Mouse (Mus musculus): Measurements from ENCODE around the gene Spo11. TPM values are rescaled to one million over a fixed set of nuclear protein-coding genes. Genes with fewer than 3 reads are reported as not detected.

The Spo11 gene
- polyA plus RNA-seq, 1 experiment from 2014 or later = 0.43 TPM

- ATAC-seq (ENCODE audit: low read depth) = no peak
- no peak overlapping the region for H3K9ac ChIP-seq
These were observed 50.5 kb downstream of the Spo11 start for GRCm38 (mm10) chr2:173027824-173028495.

DNA sequence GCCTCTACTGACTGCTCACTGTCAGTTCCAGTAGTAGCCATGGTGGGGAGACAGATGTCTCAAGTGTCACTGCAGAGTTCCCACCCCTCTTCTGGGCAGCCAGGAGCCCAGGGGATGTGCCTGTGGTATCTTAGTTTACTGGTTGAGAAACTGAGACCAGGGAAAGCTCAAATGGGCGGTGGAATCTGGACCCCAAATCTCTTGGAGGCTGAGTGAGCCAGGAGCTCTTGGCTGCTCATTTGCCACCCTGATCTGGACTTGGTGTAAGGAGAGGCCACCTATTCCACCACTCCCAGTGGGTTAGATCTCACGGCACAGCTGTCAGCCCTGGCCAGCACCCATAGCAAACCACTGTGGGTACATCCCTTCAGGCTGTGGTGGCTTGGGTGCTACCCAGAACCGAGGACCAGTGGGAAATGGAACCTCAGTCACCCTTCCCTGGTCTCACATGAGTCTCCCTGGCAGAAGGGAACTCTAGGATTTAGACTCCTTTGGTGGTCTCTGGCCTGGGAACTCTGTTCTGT, 51.1 kb downstream of the Spo11 start:
- peaks cover 49% of the 10 kb centered on the region for H3K4me1 ChIP-seq (replicated peaks)

More at GRCm38 (mm10) chr2:173027824-173028495, 50.5 kb downstream of the Spo11 start:
- H3K4me3 ChIP-seq = no peak overlapping the region
- no peaks in the 10 kb centered on the region for H3K9me3 ChIP-seq
- H3K4me1 ChIP-seq (replicated peaks) = peaks cover 55% of the 10 kb centered on the region
- no peak overlapping the region for H3K4me2 ChIP-seq
- no peak overlapping the region for H3K27ac ChIP-seq (replicated peaks)
- H3K27me3 ChIP-seq = no peaks in the 10 kb centered on the region
- peaks cover 55% of the 10 kb centered on the region for H3K36me3 ChIP-seq
- WGBS = 56% methylated on average over 4 of the region's 4 CpGs

DNA sequence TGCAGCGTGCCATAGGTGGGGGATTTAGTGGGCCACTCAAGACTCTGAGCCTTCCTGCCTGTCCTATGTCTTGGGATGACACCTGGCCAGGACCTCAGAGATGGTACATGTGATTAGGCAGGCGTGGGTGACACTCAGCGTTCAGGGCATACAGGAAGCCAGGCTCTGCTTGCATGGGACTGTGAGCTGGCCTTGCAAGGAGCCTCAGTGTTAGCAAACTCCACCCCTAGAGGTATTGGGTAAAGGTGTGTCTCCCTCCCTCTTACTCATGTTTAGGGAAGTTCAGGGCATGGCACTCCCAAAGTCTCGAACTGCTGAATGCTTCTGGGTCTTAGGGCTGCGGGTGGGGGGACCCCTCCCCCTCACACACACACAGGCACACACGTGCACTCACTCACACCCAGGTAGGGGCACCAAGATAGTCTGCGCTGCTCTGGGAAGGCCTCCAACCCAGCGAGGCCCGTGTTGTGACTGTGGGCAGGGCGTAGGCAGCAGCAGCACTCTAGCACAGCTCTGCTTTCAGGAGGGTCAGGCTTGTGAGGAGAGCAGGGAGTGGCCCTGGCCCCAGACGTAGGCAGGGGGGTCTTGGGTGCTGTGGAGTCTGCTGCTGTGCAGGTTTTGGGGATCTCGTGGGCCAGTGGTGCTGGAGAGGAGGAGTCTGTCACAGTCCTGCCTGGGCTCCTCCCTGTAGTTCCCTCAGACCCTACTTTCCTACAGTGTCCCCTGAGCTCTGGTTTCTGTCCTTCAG, 53.3 kb downstream of the Spo11 start:
- Histone ChIP-seq H3K9me3 (no peaks in the 10 kb centered on the region), H3K27ac (replicated peaks) (no peak overlapping the region), H3K36me3 (peaks cover 72% of the 10 kb centered on the region), H3K4me2 (no peak overlapping the region), H3K9ac (no peak overlapping the region), H3K4me1 (replicated peaks) (peaks cover 27% of the 10 kb centered on the region), H3K27me3 (no peaks in the 10 kb centered on the region), H3K4me3 (no peak overlapping the region)
- ATAC-seq (ENCODE audit: low read depth) = no peak
- 86% methylated on average over 12 of the region's 12 CpGs for WGBS

More for the DNA sequence above, 51.1 kb downstream of the Spo11 start:
- no peaks in the 10 kb centered on the region for H3K27me3 ChIP-seq
- H3K4me3 ChIP-seq = no peak overlapping the region
- no peak overlapping the region for H3K9ac ChIP-seq
- H3K9me3 ChIP-seq = no peaks in the 10 kb centered on the region
- peaks cover 61% of the 10 kb centered on the region for H3K36me3 ChIP-seq
- WGBS = 89% methylated on average over 3 of the region's 3 CpGs
- no peak overlapping the region for H3K27ac ChIP-seq (replicated peaks)
- no peak overlapping the region for H3K4me2 ChIP-seq
- no peak for ATAC-seq (ENCODE audit: low read depth)

DNA sequence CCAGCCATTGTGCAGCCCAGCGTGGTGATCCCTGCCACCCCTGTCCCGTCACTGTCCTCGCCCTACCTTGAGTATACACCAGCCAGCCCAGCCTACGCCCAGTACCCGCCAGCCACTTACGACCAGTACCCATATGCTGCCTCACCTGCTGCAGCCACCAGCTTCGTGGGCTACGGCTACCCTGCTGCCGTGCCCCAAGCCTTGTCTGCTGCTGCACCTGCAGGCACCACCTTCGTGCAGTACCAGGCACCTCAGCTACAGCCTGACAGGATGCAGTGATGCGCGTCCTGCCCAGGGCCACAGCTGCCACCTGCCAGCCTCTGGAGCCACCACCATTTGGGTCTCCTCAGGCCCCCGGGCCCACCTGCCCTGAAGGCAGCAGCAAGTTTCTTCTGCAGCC, 56.0 kb downstream of the Spo11 start:
- Histone ChIP-seq H3K9me3 (no peaks in the 10 kb centered on the region), H3K27me3 (no peaks in the 10 kb centered on the region), H3K4me3 (no peak overlapping the region), H3K4me2 (no peak overlapping the region), H3K36me3 (peaks cover 65% of the 10 kb centered on the region), H3K27ac (replicated peaks) (no peak overlapping the region), H3K4me1 (replicated peaks) (no peaks in the 10 kb centered on the region; the same call in 1 of the 2 replicates), H3K9ac (no peak overlapping the region)
- no peak for ATAC-seq (ENCODE audit: low read depth)
- WGBS = 94% methylated on average over 13 of the region's 13 CpGs

DNA sequence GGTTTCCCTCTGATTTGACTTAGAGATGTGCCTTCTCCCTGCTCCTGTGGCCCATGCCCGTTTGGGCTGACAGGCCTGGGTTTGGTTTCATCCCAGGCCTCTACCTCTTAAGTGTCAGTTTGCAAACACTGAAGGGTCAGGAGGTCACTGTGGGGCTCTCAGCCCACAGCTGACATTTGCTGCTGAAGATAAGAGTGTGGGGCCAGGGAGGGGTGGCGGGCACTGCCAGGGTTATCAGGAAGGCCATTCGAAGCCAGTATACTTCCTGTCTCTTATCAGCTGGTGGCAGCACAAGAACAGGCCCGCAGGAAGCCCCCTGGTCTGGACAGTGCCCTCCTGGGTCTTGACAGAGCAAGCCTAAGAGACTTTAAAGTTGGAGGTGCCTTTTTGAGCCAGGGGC, 57.5 kb downstream of the Spo11 start:
- no peaks in the 10 kb centered on the region for H3K4me1 ChIP-seq (replicated peaks)
- no peaks in the 10 kb centered on the region for H3K27me3 ChIP-seq
- H3K9ac ChIP-seq = no peak overlapping the region
- H3K4me2 ChIP-seq = no peak overlapping the region
- H3K9me3 ChIP-seq = no peaks in the 10 kb centered on the region
- H3K36me3 ChIP-seq = peaks cover 50% of the 10 kb centered on the region
- WGBS = 89% methylated on average over 4 of the region's 4 CpGs
- no peak for ATAC-seq (ENCODE audit: low read depth)
- H3K4me3 ChIP-seq = no peak overlapping the region
- H3K27ac ChIP-seq (replicated peaks) = no peak overlapping the region

DNA sequence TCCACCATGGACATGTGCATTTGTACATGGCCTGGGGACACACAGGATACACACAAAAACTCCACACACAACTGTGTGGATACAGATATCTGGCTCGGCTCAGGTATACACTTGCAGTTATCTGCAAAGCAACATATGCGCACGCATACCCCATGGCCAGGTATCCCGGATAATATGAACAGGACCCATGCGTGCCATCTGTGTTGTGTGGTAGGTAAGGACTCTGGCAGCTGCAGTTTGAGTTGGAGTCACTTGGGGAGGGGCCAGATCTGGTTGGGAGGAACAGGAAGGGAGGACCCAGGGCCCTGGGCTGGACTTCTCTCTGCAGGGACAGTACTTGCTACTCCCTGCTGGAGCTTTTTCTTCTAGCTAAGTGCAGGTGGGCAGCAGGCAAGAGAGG, 58.2 kb downstream of the Spo11 start:
- no peak for ATAC-seq (ENCODE audit: low read depth)
- H3K36me3 ChIP-seq = peaks cover 44% of the 10 kb centered on the region
- 93% methylated on average over 5 of the region's 5 CpGs for WGBS

DNA sequence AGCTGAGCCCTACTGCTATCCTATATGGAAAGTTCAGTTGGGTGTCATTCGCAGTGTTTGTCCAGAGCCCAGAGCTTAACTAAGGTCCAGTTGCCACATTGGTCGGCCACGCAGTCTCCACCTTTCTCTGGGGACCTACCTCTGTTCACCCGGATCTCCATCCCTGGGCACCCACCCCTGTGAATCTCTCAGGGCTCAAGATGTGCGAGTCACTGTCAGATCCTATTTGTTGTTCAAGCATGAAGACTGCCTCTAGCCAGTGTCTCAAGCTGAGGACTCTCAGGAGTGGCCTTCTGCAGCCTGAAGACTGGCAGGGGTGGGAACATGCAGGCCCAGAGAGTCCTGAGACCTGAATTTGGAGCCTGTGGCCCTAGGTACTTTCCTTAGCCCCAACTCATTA, 58.6 kb downstream of the Spo11 start:
- H3K27me3 ChIP-seq = no peaks in the 10 kb centered on the region
- H3K4me1 ChIP-seq (replicated peaks) = no peaks in the 10 kb centered on the region
- peaks cover 40% of the 10 kb centered on the region for H3K36me3 ChIP-seq
- no peak for ATAC-seq (ENCODE audit: low read depth)
- H3K9ac ChIP-seq = no peak overlapping the region
- H3K4me2 ChIP-seq = no peak overlapping the region
- no peak overlapping the region for H3K27ac ChIP-seq (replicated peaks)
- H3K4me3 ChIP-seq = no peak overlapping the region
- H3K9me3 ChIP-seq = no peaks in the 10 kb centered on the region
- WGBS = 94% methylated on average over 5 of the region's 5 CpGs

More for the DNA sequence above, 58.2 kb downstream of the Spo11 start:
- no peaks in the 10 kb centered on the region for H3K27me3 ChIP-seq
- no peak overlapping the region for H3K9ac ChIP-seq
- H3K27ac ChIP-seq (replicated peaks) = no peak overlapping the region
- no peaks in the 10 kb centered on the region for H3K9me3 ChIP-seq
- no peak overlapping the region for H3K4me3 ChIP-seq
- H3K4me1 ChIP-seq (replicated peaks) = no peaks in the 10 kb centered on the region
- no peak overlapping the region for H3K4me2 ChIP-seq

DNA sequence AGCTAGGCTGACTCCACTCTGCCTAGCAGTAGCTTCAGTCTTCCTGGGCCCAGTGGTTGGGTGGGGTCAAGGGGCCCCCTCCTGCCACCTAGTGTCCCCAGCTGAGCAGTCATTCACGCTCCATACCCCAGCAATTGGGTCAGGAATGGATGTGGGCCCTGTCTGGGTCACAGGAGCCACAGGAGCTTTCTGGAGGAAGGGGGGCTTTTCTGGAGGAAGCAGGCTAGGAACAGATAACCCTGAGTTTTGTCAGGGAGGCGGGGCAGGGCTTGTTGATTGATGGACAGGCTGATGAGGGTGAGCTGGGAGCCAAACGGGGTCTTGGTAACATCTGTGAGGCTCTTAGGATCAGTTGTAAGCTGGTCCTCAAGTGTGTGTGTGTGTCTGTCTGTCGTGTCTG, 59.1 kb downstream of the Spo11 start:
- Histone ChIP-seq H3K4me1 (replicated peaks) (no peaks in the 10 kb centered on the region), H3K4me2 (no peak overlapping the region), H3K9me3 (no peaks in the 10 kb centered on the region), H3K4me3 (no peak overlapping the region), H3K36me3 (peaks cover 35% of the 10 kb centered on the region), H3K27me3 (no peaks in the 10 kb centered on the region), H3K9ac (no peak overlapping the region), H3K27ac (replicated peaks) (no peak overlapping the region)
- no peak for ATAC-seq (ENCODE audit: low read depth)
- 57% methylated on average over 4 of the region's 4 CpGs for WGBS

DNA sequence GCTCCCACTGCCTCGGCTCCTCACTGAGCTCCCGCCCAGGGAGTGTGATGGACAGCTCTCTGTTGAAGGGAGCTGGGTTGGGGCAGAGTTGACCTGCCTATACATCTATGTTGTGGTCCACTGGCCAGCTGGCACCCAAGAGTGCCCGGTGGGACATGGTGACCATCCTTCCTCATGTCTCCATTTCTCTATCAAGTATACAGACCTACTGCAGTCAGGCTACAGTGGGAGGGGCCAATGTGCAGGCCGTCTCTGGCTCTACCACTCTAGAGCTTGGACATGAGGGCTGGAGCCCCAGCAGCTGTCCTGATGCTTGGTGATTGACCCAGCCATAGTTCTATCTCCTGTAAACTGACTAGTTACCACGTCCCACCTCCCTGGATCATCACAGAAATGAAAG, 59.8 kb downstream of the Spo11 start:
- WGBS = 84% methylated on average over 5 of the region's 5 CpGs
- no peak overlapping the region for H3K9ac ChIP-seq
- no peaks in the 10 kb centered on the region for H3K27me3 ChIP-seq
- H3K36me3 ChIP-seq = peaks cover 28% of the 10 kb centered on the region
- no peaks in the 10 kb centered on the region for H3K4me1 ChIP-seq (replicated peaks)
- H3K9me3 ChIP-seq = no peaks in the 10 kb centered on the region
- no peak overlapping the region for H3K4me2 ChIP-seq
- H3K27ac ChIP-seq (replicated peaks) = no peak overlapping the region
- no peak overlapping the region for H3K4me3 ChIP-seq
- ATAC-seq (ENCODE audit: low read depth) = no peak

DNA sequence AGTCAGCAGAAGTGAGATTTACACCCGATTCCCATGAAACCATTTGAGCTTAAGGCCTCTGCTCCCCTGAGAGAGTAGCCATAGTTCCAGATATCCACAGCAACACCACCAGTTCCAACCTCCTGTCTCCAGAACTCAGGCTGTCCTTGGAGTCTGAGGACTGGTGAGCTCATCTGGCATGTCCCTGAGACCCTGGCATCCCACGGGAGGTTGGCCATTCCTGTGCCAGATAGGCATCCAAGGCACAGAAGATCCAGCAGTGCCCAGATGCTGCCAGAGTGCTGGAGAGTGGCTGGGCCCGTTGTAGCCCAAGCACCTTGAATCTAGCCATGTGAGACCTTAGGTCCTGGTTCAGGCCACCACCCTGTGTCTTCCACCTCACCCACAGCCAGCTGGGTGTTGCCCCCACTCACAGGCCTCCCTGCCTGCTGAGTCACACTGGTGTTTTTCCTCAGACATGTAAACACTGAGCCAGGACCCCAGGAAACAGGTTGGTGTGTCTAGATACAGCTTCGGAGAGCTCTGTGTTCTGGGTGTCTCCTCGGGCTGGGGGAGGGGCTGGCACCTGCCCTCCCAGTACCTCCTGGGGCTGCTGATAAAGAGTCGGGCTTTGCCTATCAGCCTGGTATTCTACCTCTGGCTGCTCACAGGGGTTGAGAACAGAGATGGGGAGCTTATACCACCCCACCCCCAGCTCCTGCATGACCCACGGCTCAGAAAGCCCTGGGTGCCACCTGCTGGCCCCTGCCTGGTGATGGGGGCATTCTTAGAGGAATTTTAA, 60.5 kb downstream of the Spo11 start:
- ATAC-seq (ENCODE audit: low read depth) = no peak
- WGBS = 81% methylated on average over 7 of the region's 7 CpGs
- H3K9me3 ChIP-seq = no peaks in the 10 kb centered on the region
- H3K36me3 ChIP-seq = peaks cover 21% of the 10 kb centered on the region
- H3K4me3 ChIP-seq = no peak overlapping the region
- H3K4me1 ChIP-seq (replicated peaks) = no peaks in the 10 kb centered on the region
- H3K9ac ChIP-seq = no peak overlapping the region
- no peak overlapping the region for H3K4me2 ChIP-seq
- H3K27me3 ChIP-seq = no peaks in the 10 kb centered on the region
- H3K27ac ChIP-seq (replicated peaks) = no peak overlapping the region

- H3K4me1 ChIP-seq (replicated peaks) = no peaks in the 10 kb centered on the region
These were observed 61.5 kb downstream of the Spo11 start for GRCm38 (mm10) chr2:173039041-173039440.

DNA sequence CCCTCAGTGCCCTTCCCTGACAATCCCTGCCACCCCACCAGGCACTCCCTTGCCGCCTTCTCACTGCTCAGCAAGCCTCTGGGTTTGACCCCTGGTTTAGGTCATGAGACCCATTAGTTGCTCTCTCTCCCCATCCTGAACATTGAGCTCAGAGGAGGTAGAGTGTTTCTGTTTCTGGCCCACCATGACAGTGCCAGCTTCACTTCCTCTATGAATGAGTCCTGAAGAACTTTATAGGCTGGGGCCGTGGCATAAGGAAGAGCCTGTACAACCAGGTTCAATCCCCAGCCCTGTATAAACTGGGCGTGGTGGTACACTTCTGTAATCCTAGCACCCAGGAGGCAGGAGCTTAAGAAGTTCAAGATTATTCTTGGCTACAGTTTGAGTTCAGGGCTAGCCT, 63.3 kb downstream of the Spo11 start:
- H3K36me3 ChIP-seq = no peaks in the 10 kb centered on the region
- H3K4me3 ChIP-seq = no peak overlapping the region
- no peaks in the 10 kb centered on the region for H3K9me3 ChIP-seq
- WGBS = 82% methylated on average over 3 of the region's 3 CpGs
- no peaks in the 10 kb centered on the region for H3K4me1 ChIP-seq (replicated peaks)
- no peak overlapping the region for H3K4me2 ChIP-seq
- H3K27ac ChIP-seq (replicated peaks) = no peak overlapping the region
- H3K9ac ChIP-seq = no peak overlapping the region
- no peak for ATAC-seq (ENCODE audit: low read depth)
- no peaks in the 10 kb centered on the region for H3K27me3 ChIP-seq

More at GRCm38 (mm10) chr2:173039041-173039440, 61.5 kb downstream of the Spo11 start:
- Histone ChIP-seq H3K9me3 (no peaks in the 10 kb centered on the region), H3K4me2 (no peak overlapping the region), H3K36me3 (peaks cover 11% of the 10 kb centered on the region), H3K4me3 (no peak overlapping the region), H3K27ac (replicated peaks) (no peak overlapping the region), H3K27me3 (no peaks in the 10 kb centered on the region), H3K9ac (no peak overlapping the region)
- no peak for ATAC-seq (ENCODE audit: low read depth)
- 92% methylated on average over 4 of the region's 4 CpGs for WGBS
